Mouse (Mus musculus): ENCODE measurements around the gene Gtsf1l.

Gene Gtsf1l

GRCm38 (mm10) chr2:163087728-163088127, at the start of gene Gtsf1l:
Gene Gtsf1l, minus strand, starts transcription at chr2:163087855.
- no peak for DNase-seq (ENCODE audit: inconsistent age in 2 of 2, low spot score in 1 of 2)

DNA sequence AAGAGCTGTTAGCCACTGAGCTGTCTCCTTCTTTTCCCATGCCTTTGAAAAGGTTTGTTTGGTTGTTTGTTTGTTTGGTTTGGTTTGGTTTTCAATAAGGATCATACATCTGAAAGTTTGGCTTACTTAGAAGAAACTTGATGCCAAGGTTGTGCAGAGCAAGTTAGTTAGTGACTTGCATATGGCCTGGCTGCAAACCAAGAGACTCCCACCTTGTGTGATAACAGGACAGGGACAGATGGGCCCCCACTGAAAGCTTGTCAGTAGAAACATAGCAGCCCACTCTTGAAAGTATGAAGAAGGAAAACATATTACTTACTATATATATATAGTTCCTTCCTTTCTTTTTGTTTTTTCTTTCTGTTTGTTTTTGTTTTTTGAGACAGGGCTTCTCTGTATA, 49.3 kb upstream of the Gtsf1l start:
- no peak for DNase-seq (ENCODE audit: inconsistent age in 2 of 2, low spot score in 1 of 2)

GRCm38 (mm10) chr2:163135931-163136330, 48.3 kb upstream of the Gtsf1l start:
- DNase-seq (ENCODE audit: inconsistent age in 2 of 2, low spot score in 1 of 2), result no peak

DNA sequence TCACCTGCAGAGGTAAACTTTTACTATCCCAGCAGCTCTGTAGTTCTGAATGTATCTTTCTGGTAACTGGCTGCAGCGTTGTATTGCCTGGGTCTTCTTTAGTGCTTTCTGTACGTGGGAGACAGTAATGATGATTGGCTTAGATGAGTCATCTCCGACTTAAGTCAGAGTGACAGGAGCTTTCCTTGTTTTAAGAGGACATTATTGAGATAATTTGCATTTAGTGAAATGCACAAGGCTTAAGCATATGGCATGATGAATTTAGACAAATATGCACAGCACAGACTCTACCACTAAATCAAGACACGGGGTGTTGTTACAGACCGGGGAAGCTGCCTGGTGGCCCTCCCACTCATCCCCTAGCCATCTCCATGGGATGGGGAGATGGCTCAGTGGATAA, 44.7 kb upstream of the Gtsf1l start:
- DNase-seq (ENCODE audit: inconsistent age in 2 of 2, low spot score in 1 of 2), result no peak

DNA sequence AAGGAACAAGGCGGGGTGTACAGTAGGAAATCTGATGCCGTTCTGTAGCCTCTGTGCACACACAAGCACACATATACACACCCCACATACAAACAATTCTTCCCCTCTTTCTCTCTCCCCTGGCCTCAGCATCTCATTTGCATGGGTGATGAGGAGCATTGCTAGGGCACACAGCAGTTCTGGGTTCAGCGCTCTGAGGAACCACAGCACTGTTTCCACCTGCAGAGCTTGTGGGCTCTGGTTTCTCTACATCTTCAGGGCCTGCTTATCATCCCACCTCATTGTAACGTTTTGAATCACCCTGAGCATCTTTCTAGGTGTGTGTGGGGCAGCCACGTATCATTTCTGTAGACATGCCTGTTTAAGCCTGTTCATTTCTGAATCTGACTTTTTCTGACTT, 43.2 kb upstream of the Gtsf1l start:
- DNase-seq (ENCODE audit: inconsistent age in 2 of 2, low spot score in 1 of 2), result no peak

- no peak for DNase-seq (ENCODE audit: inconsistent age in 2 of 2, low spot score in 1 of 2)
These were observed 35.8 kb upstream of the Gtsf1l start for GRCm38 (mm10) chr2:163123496-163123895.

DNA sequence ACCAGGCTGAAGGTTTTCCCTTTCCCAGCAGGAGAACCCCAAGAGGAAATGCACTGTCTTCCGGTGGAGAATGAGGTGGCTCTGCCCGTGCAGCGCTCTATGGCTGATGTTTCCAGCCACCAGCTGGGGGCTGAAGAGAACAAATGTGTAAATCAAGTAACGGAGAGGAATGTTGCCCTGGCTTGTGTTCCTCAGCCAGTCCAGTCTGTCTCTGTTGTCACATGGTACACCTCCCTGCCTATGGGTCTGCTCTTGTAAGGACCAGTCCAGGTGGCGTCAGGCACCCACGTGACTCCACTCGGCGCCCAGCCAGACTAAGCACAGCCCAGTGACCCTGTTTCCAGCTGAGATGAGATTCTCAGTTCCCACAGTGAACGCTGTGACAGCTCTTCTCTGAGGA, 34.7 kb upstream of the Gtsf1l start:
- DNase-seq (ENCODE audit: inconsistent age in 2 of 2, low spot score in 1 of 2), result peak; percentile 50 to 69

GRCm38 (mm10) chr2:163121353-163121660, 33.7 kb upstream of the Gtsf1l start:
- DNase-seq (ENCODE audit: inconsistent age in 2 of 2, low spot score in 1 of 2), result no peak

DNA sequence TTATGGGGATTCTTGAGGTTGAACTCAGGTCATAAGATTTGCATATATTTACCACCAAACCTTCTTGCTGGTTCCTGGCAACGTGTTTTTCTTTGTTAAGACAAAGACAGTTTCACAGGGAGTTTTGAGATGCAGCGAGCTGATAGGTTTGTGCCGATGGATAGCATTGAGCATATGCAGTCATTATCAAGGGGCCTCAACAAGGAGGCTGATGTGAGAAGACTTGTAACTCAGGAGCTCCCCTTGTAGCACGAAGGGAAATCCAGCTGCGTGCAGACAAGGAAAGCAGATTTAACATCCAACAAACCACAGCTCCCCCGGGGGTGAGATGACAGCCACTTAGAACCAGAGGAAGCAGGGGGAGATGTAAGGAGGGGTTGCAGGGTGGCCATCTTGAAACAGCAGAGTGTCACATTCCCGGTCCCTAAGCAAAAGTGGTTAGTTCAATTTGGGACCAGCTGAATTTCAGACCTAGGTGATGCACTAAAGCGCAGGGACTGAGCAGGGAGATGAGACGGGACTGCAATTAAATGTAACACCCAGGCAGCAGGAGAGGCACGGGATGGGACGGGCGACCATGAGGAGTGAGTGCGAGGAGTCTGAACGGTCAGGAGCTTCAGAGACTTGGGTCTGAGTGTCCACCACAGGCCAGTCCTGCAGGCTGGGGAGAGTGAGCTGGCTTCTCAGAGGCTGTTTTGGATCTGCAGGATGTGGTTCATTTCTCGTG, 33.1 kb upstream of the Gtsf1l start:
- no peak for DNase-seq (ENCODE audit: inconsistent age in 2 of 2, low spot score in 1 of 2)

DNA sequence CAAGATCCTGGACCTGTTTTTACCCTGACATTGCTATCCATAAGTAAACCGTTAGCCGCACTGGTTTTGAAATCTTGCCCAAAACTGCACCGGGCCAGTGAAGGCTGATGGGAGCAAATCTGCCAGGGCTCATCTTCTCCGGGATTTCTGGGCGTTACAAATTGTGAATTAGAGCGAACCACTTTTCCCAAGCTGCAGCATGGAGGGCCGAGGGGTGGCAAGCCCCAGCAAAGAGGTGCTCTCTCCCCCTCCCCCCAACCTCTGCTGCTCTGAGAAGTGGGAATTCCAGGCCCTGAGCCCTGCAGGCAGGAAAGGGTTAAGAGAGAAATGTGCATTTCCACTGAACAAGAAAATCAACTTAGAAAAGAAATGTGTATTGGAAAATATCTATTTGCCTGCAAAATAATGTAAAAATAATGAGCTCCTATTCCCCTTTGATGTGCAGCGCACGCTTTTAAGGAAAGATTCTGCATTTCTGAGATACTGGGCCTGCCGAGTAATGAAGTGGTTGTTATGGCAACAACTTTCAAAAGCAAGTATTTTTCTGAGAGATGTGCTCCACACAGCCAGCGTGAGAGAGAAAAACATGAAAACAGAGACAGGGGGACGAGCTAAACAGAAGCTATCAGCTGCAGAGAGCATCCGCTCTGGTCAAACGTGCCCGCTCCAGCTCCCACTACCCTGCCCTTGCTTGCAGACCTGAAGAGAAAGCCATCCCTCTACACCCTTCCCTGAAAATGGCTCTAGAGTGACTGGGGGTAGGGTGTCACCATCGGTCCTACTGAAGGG, 24.0 kb upstream of the Gtsf1l start:
- DNase-seq (ENCODE audit: inconsistent age in 2 of 2, low spot score in 1 of 2), result no peak

DNA sequence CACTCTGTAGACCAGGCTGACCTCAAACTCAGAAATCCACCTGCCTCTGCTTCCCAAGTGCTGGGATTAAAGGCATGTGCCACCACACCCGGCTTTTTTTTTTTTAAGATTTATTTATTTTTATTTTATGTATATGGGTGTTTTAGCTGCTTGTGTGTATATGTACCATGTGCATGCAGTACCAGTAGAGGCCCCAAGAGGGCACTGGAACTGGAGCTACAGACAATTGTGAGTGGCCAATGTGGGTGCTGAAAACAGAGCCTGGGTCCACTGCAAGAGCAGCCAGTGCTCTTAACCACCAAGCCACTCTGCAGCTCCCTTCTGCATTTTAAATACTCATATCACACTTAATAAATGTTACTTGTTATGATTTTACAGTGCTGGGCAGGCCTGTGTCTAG, 23.1 kb upstream of the Gtsf1l start:
- DNase-seq (ENCODE audit: inconsistent age in 2 of 2, low spot score in 1 of 2), result no peak

GRCm38 (mm10) chr2:163108385-163108784, 20.7 kb upstream of the Gtsf1l start:
- DNase-seq (ENCODE audit: inconsistent age in 2 of 2, low spot score in 1 of 2), result no peak

- DNase-seq (ENCODE audit: inconsistent age in 2 of 2, low spot score in 1 of 2), result peak in 1 of 2 experiments; percentile 41
These were observed 16.6 kb upstream of the Gtsf1l start for GRCm38 (mm10) chr2:163104086-163104770.

DNA sequence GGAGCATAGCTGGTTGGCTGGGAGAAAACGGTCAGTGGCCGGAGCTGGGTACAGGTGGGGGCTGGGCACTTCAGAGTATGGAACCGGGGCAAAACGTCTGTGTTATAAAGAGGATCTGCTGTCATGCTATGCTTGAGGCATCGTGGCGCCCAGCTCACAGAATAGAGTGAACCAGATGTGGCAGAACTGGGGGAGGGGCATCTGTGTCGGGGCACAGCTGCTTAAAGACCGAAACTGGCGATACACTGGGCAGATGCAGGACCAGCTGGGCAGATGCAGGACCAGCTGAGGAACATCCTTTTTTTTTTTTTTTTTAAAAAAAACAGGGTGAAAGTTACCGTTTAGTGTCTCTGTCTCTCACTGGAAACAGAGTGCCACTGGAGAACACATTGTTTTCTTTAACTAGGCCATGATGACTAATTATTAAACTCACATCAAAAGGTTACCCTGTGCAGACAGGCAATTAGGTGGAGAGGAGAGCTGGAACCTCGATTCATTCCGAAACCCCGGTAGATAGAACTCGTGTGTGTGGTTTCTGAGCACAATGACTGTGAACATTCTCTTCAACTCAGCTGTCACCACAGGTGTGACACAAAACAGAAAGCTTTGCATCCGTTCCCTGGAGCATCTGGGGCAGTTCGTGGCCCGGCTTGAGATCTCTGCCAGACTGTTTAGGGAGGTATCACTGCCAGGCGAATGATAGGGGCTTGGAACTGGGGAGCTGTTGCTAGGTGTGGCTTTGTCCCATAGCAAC, 15.4 kb upstream of the Gtsf1l start:
- peak in 1 of 2 experiments; percentile 40 for DNase-seq (ENCODE audit: inconsistent age in 2 of 2, low spot score in 1 of 2)

DNA sequence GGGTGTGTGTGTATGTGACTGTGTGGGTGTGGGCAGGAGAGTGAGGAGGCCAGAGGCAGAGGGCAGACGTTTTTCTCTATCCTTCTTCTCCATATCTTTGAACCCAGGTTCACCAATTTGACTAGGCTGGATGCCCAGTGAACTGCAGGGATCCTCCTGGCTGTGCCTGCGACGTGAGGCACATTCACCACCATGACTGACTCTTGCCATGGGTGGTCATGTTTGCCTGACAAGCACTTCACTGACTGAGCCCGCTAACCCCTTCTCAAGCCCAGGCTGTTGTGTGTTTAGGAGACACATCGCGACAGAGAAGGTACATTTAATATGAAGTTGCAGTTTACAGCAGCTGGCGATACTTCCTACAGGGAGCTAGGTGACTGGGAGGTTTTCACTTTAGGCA, 14.6 kb upstream of the Gtsf1l start:
- no peak for DNase-seq (ENCODE audit: inconsistent age in 2 of 2, low spot score in 1 of 2)

DNA sequence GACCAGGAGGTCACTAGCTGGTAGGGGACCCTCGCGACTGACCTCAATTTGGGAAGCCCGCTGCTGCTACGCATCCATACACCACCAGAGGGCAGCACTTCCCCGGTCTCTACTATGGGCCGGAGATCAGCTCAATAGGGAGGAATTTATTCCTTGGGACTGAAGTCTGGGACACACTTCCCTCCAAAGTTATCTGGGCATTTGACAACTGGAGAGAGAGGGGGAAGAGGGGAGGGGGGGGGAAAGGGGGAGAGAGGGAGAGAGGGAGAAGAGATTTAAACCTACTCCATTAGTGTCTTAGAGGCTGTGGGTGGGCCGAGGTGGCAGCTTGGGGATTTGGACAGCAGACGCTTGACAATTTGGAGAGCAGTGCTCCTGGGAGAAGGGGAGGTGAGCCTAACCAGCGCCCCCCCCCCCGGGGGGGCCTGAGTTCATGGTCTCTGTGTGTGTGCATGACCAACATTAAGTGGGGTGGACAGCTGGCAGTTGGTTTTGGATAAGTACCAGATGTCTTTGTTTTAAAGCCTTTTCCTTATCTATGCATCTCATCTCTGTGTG, 14.1 kb upstream of the Gtsf1l start:
- peak; percentile 43 to 84 for DNase-seq (ENCODE audit: inconsistent age in 2 of 2, low spot score in 1 of 2)

DNA sequence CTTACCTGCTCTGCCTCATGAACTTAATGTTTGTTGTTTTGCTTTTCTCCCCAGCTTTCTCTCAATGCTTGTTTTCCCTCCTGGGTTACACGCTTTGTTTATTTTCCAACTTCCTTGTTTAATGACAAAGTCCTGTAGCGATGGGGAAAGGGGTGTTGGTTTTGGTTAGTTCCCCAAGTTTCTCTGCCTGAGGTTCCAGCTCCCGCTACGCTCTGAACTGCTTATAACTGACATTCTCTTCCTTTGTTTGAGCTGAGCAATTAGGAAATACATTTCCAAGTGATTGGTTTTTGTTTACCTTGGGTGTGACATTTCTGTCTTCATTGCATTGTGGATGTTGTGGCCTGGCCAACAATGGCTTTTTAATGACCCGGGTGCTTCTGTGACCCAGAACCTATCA, 12.9 kb upstream of the Gtsf1l start:
- DNase-seq (ENCODE audit: inconsistent age in 2 of 2, low spot score in 1 of 2), result no peak

GRCm38 (mm10) chr2:163099919-163100318, 12.3 kb upstream of the Gtsf1l start:
- no peak for DNase-seq (ENCODE audit: inconsistent age in 2 of 2, low spot score in 1 of 2)

- no peak for DNase-seq (ENCODE audit: inconsistent age in 2 of 2, low spot score in 1 of 2)
These were observed 8.1 kb upstream of the Gtsf1l start for GRCm38 (mm10) chr2:163095784-163096183.

DNA sequence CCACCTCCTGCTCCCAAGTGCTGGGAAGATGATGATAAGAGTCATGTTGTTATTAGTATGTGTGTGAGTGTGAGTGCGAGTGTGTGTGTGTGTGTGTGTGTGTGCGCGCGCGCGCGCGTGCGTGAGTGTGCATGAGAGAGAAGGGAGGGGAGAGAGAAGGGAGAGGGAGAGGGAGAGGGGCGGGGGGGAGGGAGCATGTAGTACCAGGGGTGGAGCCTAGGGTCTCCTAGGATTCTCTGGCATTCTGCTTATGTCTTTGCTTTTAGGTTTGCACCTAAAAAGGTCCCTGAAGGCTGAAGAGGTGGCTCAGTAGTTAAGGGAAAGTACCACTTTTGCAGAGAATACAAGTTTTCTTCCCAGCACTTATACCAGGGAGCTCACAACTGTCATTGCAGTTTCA, 7.3 kb upstream of the Gtsf1l start:
- DNase-seq (ENCODE audit: inconsistent age in 2 of 2, low spot score in 1 of 2), result no peak

- DNase-seq (ENCODE audit: inconsistent age in 2 of 2, low spot score in 1 of 2), result peak; percentile 35 to 79
These were observed 1.9 kb upstream of the Gtsf1l start for GRCm38 (mm10) chr2:163089475-163090123.
